Mouse (Mus musculus) limb, embryonic 10.5 days (tissue): Measurements from ENCODE around the gene C4b. TPM values are rescaled to one million over a fixed set of nuclear protein-coding genes. Genes with fewer than 3 reads are reported as not detected.

Experiments
- microRNA-seq: library from miRNA; unstranded; fragments of <30 nt; microRNA quantifications from one replicate; pipeline ENCODE4, GENCODE M21; 2017
- polyA plus RNA-seq: library from polyadenylated mRNA; unstranded; fragments of >200 nt; fragmentation: Nextera tagmentation; extraction: Ambion mirVana; gene quantifications from 2 replicates; pipeline ENCODE4 v1.2.1, GENCODE M21; 2016

The C4b gene
- polyA plus RNA-seq, 1 experiment from 2014 or later = not detected

Small RNAs within 50 kb of the gene (microRNA-seq; reads per million reads assigned to microRNA genes)
- not detected for gene Gm27471

Other genes with a start within 250 kb of the C4b start
- not detected in 2 replicates for gene Btnl6, start 226.5 kb downstream of the C4b start, polyA plus RNA-seq
- gene Notch4, start 179.6 kb downstream of the C4b start, polyA plus RNA-seq = 6.4 and 8.2 TPM in 2 replicates
- gene Gpsm3, start 154.1 kb downstream of the C4b start, polyA plus RNA-seq = 4.8 and 10.5 TPM in 2 replicates
- 19.9 and 22.5 TPM in 2 replicates for gene Pbx2, start 152.6 kb downstream of the C4b start, polyA plus RNA-seq
- 2.6 and 3.6 TPM in 2 replicates for gene Ager, start 146.0 kb downstream of the C4b start, polyA plus RNA-seq
- gene Rnf5, start 140.2 kb downstream of the C4b start, polyA plus RNA-seq = 149 and 162 TPM in 2 replicates
- gene Agpat1, start 139.6 kb downstream of the C4b start, polyA plus RNA-seq = 51.0 and 55.6 TPM in 2 replicates
- gene Egfl8, start 127.9 kb downstream of the C4b start, polyA plus RNA-seq = 1.9 and 2.2 TPM in 2 replicates
- 21.0 and 21.6 TPM in 2 replicates for gene Ppt2, start 115.4 kb downstream of the C4b start, polyA plus RNA-seq
- gene Prrt1, start 114.3 kb downstream of the C4b start, polyA plus RNA-seq = 0.08 TPM in 1 of 2 replicates, not detected in the other
- 17.9 and 18.9 TPM in 2 replicates for gene Fkbpl, start 99.1 kb downstream of the C4b start, polyA plus RNA-seq
- 101 TPM in 2 replicates for gene Atf6b, start 96.7 kb downstream of the C4b start, polyA plus RNA-seq
- not detected in 2 replicates for gene Tnxb, start 73.3 kb downstream of the C4b start, polyA plus RNA-seq
- gene Cyp21a1, start 60.7 kb upstream of the C4b start, polyA plus RNA-seq = not detected in 2 replicates
- 23.3 and 28.6 TPM in 2 replicates for gene Stk19, start 93.1 kb upstream of the C4b start, polyA plus RNA-seq
- gene Dxo, start 93.1 kb upstream of the C4b start, polyA plus RNA-seq = 77.5 and 83.5 TPM in 2 replicates
- gene Skiv2l, start 106.3 kb upstream of the C4b start, polyA plus RNA-seq = 57.5 and 65.0 TPM in 2 replicates
- 151 and 155 TPM in 2 replicates for gene Nelfe, start 106.5 kb upstream of the C4b start, polyA plus RNA-seq
- gene Cfb, start 118.6 kb upstream of the C4b start, polyA plus RNA-seq = 2.1 and 2.5 TPM in 2 replicates
- gene Zbtb12, start 135.6 kb upstream of the C4b start, polyA plus RNA-seq = 6.2 and 6.3 TPM in 2 replicates
- 0.06 TPM in 1 of 2 replicates, not detected in the other for gene Gm20547, start 138.2 kb upstream of the C4b start, polyA plus RNA-seq
- gene C2, start 154.4 kb upstream of the C4b start, polyA plus RNA-seq = 0.29 and 0.40 TPM in 2 replicates
- gene Ehmt2, start 154.6 kb upstream of the C4b start, polyA plus RNA-seq = 109 and 116 TPM in 2 replicates
- gene Slc44a4, start 170.6 kb upstream of the C4b start, polyA plus RNA-seq = not detected in 2 replicates
- gene Neu1, start 187.4 kb upstream of the C4b start, polyA plus RNA-seq = 14.6 and 16.1 TPM in 2 replicates
- 0.08 and 0.14 TPM in 2 replicates for gene Hspa1b, start 215.4 kb upstream of the C4b start, polyA plus RNA-seq
- not detected in 2 replicates for gene Gm20481, start 226.0 kb upstream of the C4b start, polyA plus RNA-seq
- gene Hspa1a, start 228.3 kb upstream of the C4b start, polyA plus RNA-seq = 1.1 and 1.4 TPM in 2 replicates
- 0.58 and 0.85 TPM in 2 replicates for gene Hspa1l, start 228.8 kb upstream of the C4b start, polyA plus RNA-seq
- gene Lsm2, start 238.0 kb upstream of the C4b start, polyA plus RNA-seq = 320 and 365 TPM in 2 replicates